Mouse (Mus musculus) activated CD4-positive, CD25-positive, alpha-beta regulatory T cell, adult 9 weeks (primary cell): ENCODE results near the gene Pin4. TPM values are rescaled to one million over a fixed set of nuclear protein-coding genes. Genes with fewer than 3 reads are reported as not detected.

ENCODE experiments used
- polyA plus RNA-seq: library from polyadenylated mRNA; unstranded; fragments of 100-300 nt; shearing (Covaris generic); gene quantifications from one replicate; pipeline ENCODE4 v1.2.1, GENCODE M21; 2017

Gene Pin4
- polyA plus RNA-seq, result 24.6 TPM

DNA sequence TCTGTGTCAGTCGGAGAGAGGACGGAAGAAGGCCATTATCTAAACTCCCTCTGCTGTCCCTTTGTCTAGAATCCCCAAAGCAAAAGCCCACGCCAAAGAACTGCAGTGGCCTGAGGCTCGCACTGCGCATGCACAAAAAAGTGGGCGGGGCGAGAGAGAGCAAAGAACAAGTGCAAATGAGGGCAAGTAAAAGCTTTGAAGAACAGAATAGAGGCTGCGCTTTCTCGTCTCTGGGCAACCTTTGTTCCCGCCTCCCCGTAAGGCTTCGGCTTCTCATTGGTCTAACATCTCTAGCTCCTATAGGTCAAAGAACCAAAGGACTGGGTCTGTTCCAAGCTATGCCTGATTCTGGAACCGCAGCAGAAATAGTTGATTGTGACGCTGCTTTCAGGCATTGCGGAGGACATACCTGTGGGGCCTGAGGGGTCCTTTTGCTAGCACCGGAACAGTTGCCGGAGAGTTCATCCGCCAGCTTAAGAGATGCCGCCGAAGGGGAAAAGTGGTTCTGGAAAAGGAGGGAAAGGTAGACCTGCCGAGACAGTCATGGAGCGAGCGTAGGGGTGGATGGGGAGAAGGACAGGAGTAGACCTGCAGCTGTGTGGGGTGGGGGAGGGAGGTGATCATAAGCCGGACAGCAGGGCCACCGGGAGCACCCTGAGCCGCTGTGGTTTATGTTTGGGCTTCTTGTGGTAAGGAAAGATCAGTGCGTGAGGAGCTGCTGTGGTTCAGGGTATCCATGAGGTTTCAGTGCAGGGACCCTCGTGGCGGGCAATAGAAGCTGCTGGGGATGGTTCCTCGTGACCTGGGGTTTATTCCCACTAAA lies at the start of gene Pin4:
TSS of gene Pin4 (plus strand) at position 406 of the 823 bp plus-strand sequence.

DNA sequence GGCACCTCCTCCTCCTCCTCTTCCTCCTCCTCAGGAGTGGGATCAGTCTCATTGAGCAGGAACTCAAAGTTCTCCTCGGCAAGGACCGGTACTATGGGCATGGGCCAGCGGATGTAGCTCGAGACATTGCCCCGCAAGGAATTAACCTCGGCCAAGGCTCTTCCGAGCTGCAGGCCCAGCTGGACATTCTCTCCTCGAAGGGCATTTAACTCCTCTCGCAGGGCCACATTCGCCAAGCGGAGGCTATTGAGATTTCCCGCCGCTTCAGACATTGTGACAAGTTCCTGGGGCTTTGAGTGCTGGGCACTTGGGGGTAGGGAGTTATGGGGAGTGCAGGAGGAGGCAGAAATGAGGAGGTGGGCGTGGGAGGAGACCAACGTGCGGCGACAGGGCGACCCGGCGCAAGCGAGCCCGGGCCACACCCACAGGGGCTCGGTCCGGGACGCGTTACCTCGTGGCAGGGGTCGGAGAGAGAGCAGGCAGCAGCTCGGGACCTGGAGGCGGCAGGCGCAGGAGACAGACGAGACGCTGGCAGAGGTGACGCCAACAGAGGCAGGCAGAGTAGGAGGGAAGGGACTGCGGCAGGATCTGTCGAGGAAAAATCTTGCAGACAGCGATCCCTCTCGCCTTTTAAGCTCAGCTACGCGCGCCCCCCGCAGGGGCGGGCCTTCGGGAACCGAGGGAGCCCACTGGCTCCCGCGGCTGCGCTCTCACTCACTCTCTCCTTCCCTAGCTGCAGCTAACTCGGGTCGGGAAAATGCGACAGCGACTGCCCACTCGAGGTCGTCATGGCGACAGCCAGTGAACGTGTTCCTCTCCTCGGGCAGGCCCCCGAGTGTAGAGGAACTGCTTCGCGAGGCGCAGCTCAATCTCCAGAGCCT lies 48.4 kb upstream of the Pin4 start, which contains the start of gene Rtl5:
TSS of gene Rtl5 (minus strand) at position 714 of the 881 bp plus-strand sequence.

DNA sequence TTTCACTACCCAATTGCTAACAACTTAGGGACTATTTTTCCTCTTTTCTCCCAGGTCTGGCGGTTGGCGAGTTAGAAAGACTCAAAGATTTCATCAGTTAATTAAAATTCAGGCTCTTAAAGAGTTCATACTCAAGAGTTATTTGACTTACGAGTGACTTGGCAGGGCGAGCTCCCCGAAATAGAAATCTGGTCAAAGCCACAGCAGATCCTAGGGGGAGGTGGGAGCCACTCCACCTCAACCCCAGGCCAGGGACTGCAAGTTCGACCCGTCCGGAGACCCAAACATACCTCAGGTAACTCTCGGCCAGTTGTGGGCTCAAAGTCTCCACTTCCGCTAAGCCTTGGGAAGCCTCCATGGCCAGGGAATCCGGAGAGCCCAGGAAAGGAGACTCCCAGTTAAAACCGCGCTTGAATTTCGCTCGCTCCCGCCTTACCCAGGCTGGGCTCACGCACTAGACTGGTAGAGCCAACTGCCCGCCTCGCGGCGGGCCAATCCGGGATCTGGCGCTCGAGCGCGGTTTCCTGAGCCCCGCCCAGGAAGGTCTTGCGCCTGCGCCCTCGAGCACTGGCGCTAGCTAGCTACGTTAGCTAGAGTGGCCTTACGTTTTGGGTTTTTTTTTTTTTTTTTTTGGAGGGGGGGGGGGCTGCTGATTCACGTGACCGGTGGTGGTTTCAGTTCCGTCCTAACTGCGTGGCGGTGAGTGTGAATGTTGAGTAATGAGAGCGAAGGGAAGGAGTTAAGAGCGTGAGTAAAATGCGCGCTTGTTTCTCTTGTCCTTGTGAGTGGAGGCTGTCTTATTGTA lies 37.6 kb downstream of the Pin4 start, which contains the start of gene Ercc6l:
TSS of gene Ercc6l (minus strand) at position 474 of the 805 bp plus-strand sequence.

Other genes starting within 250 kb of the Pin4 start
- gene Rtl5, start 48.1 kb upstream of the Pin4 start, polyA plus RNA-seq, result 0.27 TPM
- gene Ercc6l, start 37.6 kb downstream of the Pin4 start, polyA plus RNA-seq, result 4.0 TPM
- gene Rps4x, start 69.9 kb downstream of the Pin4 start, polyA plus RNA-seq, result 923 TPM
- not detected for gene Cited1, start 132.7 kb downstream of the Pin4 start, polyA plus RNA-seq